Mouse (Mus musculus): ENCODE measurements around the gene 1700080O16Rik.

The 1700080O16Rik gene

GRCm38 (mm10) chrX:51972672-51973071, at the start of gene 1700080O16Rik:
1700080O16Rik (minus strand) TSS chrX:51972772.
- no peak for DNase-seq

GRCm38 (mm10) chrX:52017660-52018059, 45.1 kb upstream of the 1700080O16Rik start:
- DNase-seq: no peak

GRCm38 (mm10) chrX:52000072-52000471, 27.5 kb upstream of the 1700080O16Rik start:
- DNase-seq: no peak

- no peak for DNase-seq
Observed at GRCm38 (mm10) chrX:51999426-51999825, 26.9 kb upstream of the 1700080O16Rik start.

- DNase-seq: no peak
Observed at GRCm38 (mm10) chrX:51976361-51976760, 3.8 kb upstream of the 1700080O16Rik start.

GRCm38 (mm10) chrX:51974618-51975017, 2.0 kb upstream of the 1700080O16Rik start:
- no peak for DNase-seq

GRCm38 (mm10) chrX:51948071-51948470, 24.5 kb downstream of the 1700080O16Rik start:
- DNase-seq: no peak

- no peak for DNase-seq
Observed at GRCm38 (mm10) chrX:51938076-51938475, 34.5 kb downstream of the 1700080O16Rik start.

- no peak for DNase-seq
Observed at GRCm38 (mm10) chrX:51919091-51919490, 53.5 kb downstream of the 1700080O16Rik start.

Data from layer of hippocampus, adult 9-11 months (tissue).